Mouse (Mus musculus) heart, embryonic 16.5 days (tissue): ENCODE results near the gene Cd68. TPM values are rescaled to one million over a fixed set of nuclear protein-coding genes. Genes with fewer than 3 reads are reported as not detected.

Experiments used
- ATAC-seq: fragments of 200-750 bp; cut with Nextera tagmentation; replicated peaks from 2 replicates; pipeline ENCODE4 v1.8.0; 2017; ENCODE audit warnings: moderate number of reproducible peaks; ENCODE audit not compliant: insufficient read depth, low FRiP score; ENCODE audit errors: extremely low read depth
- H3K27ac ChIP-seq: fragments of 300-500 bp; sonication (generic); 2 replicates; pipeline ENCODE4 v1.5.1; 2014; ENCODE audit warnings: mild to moderate bottlenecking, low read length, control low read depth, moderate library complexity
- H3K27me3 ChIP-seq: fragments of 300-500 bp; sonication (generic); 2 replicates; pipeline ENCODE4 v1.6.1; 2014; ENCODE audit warnings: low read length, mixed read lengths; ENCODE audit not compliant: control insufficient read depth, insufficient read depth
- H3K36me3 ChIP-seq: fragments of 300-500 bp; sonication (generic); 2 replicates; pipeline ENCODE4 v1.6.1; 2014; ENCODE audit not compliant: control insufficient read depth, insufficient read depth
- H3K4me1 ChIP-seq: fragments of 300-500 bp; sonication (generic); 2 replicates; pipeline ENCODE4 v1.6.1; 2014; ENCODE audit warnings: low read length, mixed read lengths; ENCODE audit not compliant: control insufficient read depth, insufficient read depth
- H3K4me2 ChIP-seq: fragments of 300-500 bp; sonication (generic); 2 replicates; pipeline ENCODE4 v1.6.1; 2014; ENCODE audit warnings: low read depth, mild to moderate bottlenecking, control low read depth, low read length
- H3K4me3 ChIP-seq: fragments of 300-500 bp; sonication (generic); 2 replicates; pipeline ENCODE4 v1.5.1; 2014; ENCODE audit warnings: mild to moderate bottlenecking, control low read depth, low read length
- H3K9ac ChIP-seq: fragments of 300-500 bp; sonication (generic); 2 replicates; pipeline ENCODE4 v1.6.1; 2014; ENCODE audit warnings: low read length, control low read depth
- H3K9me3 ChIP-seq: fragments of 300-500 bp; sonication (generic); replicated peaks from 2 replicates; pipeline ENCODE4 v1.6.1; 2016; ENCODE audit warnings: low read length; ENCODE audit not compliant: control insufficient read depth
- WGBS: fragments of 180-500 bp; shearing (Covaris S2); extraction: QIAGEN DNeasy Blood & Tissue Kit; methylation state at CpG from one replicate; pipeline ENCODE4 v1.1.7; 2014; 5-methylcytosine and 5-hydroxymethylcytosine counted together
- polyA plus RNA-seq: library from polyadenylated mRNA; unstranded; fragments of >200 nt; fragmentation: Nextera tagmentation; extraction: Ambion mirVana; gene quantifications from 2 replicates; pipeline ENCODE4 v1.2.1, GENCODE M21; 2015

Gene Cd68
- polyA plus RNA-seq, 1 experiment from 2014 or later = 12.3 TPM

GRCm38 (mm10) chr11:69697396-69697795 lies 31.4 kb upstream of the Cd68 start:
- 88% methylated on average over 3 of the region's 3 CpGs for WGBS
- H3K36me3 ChIP-seq = no peaks in the 10 kb centered on the region

DNA sequence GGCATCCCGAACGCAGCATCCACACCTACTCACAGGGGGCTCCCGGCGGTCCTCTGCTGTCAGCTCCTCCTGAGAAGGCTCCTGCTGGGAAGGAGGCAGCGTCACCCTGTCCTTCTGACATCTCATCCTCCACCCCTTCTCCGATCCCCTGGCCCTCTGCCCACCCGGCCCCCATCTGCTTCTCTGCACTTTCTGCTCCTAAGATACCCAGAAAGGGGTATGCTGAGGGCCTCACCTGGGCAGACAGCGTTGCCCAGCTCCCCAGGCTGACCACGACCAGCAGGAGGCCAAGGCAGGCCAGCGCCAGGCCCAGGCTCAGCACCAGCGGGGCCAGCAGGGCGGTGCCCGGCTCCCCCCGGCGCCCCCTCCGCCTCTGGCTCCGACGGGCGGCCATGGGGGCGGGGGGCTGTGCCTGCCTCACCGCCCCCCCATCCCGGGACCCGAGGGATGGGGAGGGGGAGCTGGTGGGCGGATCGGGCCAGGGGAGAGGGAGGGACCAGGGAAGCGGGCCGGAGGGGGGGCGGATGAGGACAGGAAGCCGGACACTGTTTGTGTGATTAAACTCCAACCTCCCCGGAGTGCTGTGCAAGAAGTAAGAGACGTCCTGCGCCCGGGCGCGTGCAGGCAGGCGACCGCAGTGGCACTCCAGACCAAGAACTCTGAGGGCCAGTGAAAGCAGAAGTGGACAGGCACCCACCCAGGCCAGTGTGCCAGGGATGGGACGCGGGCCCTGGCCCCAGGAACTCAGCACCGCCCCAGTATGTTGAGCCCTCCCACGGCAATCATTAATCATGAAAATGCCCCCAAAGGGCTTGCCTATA lies 29.6 kb upstream of the Cd68 start, which contains the start of the genes Tnfsf12 and Tnfsfm13:
TSS of gene Tnfsf12 (minus strand) at position 489 of the 821 bp plus-strand sequence.
TSS of gene Tnfsfm13 (minus strand) at position 738 of the 821 bp plus-strand sequence.
- Histone ChIP-seq H3K27me3 (no peaks in the 10 kb centered on the region), H3K4me1 (peaks cover 13% of the 10 kb centered on the region), H3K4me3 (peak within 1 kb of the TSS; percentile 72), H3K9me3 (no peaks in the 10 kb centered on the region), H3K9ac (peak within 1 kb of the TSS; percentile 90), H3K36me3 (no peaks in the 10 kb centered on the region), H3K4me2 (peak within 1 kb of the TSS; percentile 93), H3K27ac (peak within 1 kb of the TSS; percentile 83)
- WGBS = 4% methylated on average over 41 of the region's 41 CpGs
- peak; percentile 79 for ATAC-seq

More at GRCm38 (mm10) chr11:69697396-69697795, 31.4 kb upstream of the Cd68 start:
- Histone ChIP-seq H3K27ac (no peak overlapping the region), H3K9ac (no peak overlapping the region), H3K4me2 (no peak overlapping the region), H3K27me3 (no peaks in the 10 kb centered on the region), H3K9me3 (no peaks in the 10 kb centered on the region), H3K4me3 (no peak overlapping the region), H3K4me1 (peaks cover 13% of the 10 kb centered on the region)
- no peak for ATAC-seq

DNA sequence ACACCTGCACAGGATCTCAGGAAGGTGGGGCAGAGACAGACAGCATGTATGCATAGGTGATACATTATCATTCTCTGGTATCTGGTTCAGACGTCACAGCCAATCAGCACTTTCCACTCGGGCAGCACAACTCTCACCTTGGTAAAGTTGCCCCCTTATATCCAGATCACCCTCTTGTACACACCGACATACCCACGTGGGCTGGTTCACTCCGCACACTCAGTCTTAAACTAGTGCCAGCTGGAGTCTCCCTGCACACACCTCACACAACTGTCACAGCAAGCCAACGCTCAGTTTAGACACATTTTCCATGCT lies 29.1 kb upstream of the Cd68 start:
- peak overlapping the region; percentile 83 for H3K27ac ChIP-seq
- H3K4me2 ChIP-seq = peak overlapping the region; percentile 93
- ATAC-seq = no peak
- no peaks in the 10 kb centered on the region for H3K9me3 ChIP-seq
- WGBS = 28% methylated on average over 6 of the region's 6 CpGs
- H3K27me3 ChIP-seq = no peaks in the 10 kb centered on the region
- H3K9ac ChIP-seq = peak overlapping the region; percentile 90
- peak overlapping the region; percentile 72 for H3K4me3 ChIP-seq
- H3K4me1 ChIP-seq = peaks cover 11% of the 10 kb centered on the region
- H3K36me3 ChIP-seq = no peaks in the 10 kb centered on the region

GRCm38 (mm10) chr11:69693421-69693965 lies 27.5 kb upstream of the Cd68 start:
- ATAC-seq = no peak
- Histone ChIP-seq H3K4me2 (no peak overlapping the region), H3K9me3 (no peaks in the 10 kb centered on the region), H3K27me3 (no peaks in the 10 kb centered on the region), H3K9ac (no peak overlapping the region), H3K27ac (no peak overlapping the region), H3K4me1 (peaks cover 11% of the 10 kb centered on the region), H3K36me3 (no peaks in the 10 kb centered on the region), H3K4me3 (no peak overlapping the region)
- WGBS = 46% methylated on average over 11 of the region's 11 CpGs

DNA sequence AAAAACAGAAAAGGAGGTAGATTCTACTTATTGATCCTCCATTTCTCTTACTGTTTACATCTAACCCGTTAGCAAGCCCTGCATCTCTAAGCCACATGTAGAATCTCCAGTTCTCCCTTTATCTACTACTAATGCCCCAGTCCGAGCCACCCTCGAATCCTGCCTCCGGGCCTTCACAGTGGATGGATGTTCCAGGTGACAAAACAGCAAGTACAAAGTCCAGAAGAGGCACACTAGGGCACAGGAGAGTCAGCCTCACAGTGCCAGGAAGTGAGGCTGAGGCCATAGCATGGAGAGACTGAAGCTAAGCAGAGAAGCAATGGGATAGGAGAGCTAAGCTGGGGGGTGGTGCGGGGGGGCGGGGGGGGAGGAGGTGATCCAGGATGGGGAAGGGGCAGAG lies 26.9 kb upstream of the Cd68 start:
- WGBS = 81% methylated on average over 6 of the region's 6 CpGs
- no peak overlapping the region for H3K27ac ChIP-seq
- no peaks in the 10 kb centered on the region for H3K27me3 ChIP-seq
- no peaks in the 10 kb centered on the region for H3K36me3 ChIP-seq
- no peak overlapping the region for H3K4me3 ChIP-seq
- H3K4me1 ChIP-seq = peaks cover 11% of the 10 kb centered on the region
- no peak overlapping the region for H3K9ac ChIP-seq
- ATAC-seq = no peak
- H3K9me3 ChIP-seq = no peaks in the 10 kb centered on the region
- H3K4me2 ChIP-seq = no peak overlapping the region

DNA sequence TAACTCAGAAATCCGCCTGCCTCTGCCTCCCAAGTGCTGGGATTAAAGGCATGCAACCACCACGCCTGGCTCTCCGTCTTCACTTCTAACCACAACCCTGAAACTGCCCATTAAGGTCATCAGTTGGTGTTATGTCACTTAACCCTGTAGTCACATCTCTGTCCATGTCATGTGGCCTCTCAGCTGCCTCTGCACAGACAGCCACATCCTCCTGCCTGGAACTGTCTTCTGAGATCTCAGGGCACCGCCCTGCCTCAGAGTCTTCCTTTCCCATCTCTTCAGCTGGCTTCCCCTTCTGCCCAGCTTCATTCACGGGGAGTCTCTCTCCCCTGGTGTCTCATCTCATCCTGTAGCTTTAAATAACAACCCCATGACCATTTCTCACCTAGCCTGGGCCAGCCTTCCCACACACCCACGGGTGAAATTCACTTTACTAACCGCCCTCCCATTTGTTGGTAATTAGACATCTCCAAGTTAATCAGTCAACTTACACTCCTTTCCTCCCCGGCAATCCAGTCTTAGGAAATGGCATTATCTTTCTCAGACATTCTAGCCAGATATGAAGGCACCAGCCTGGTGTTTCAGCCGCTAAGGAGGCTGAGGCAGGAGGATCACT lies 26.4 kb upstream of the Cd68 start:
- no peak overlapping the region for H3K9ac ChIP-seq
- no peaks in the 10 kb centered on the region for H3K27me3 ChIP-seq
- no peaks in the 10 kb centered on the region for H3K9me3 ChIP-seq
- H3K4me1 ChIP-seq = peaks cover 11% of the 10 kb centered on the region
- H3K36me3 ChIP-seq = no peaks in the 10 kb centered on the region
- H3K27ac ChIP-seq = no peak overlapping the region
- 65% methylated on average over 9 of the region's 9 CpGs for WGBS
- no peak for ATAC-seq
- no peak overlapping the region for H3K4me2 ChIP-seq
- H3K4me3 ChIP-seq = no peak overlapping the region

- Histone ChIP-seq H3K9ac (no peak overlapping the region), H3K27ac (no peak overlapping the region), H3K4me2 (no peak overlapping the region), H3K27me3 (no peaks in the 10 kb centered on the region), H3K4me1 (peaks cover 14% of the 10 kb centered on the region), H3K4me3 (no peak overlapping the region), H3K9me3 (no peaks in the 10 kb centered on the region), H3K36me3 (no peaks in the 10 kb centered on the region)
- ATAC-seq = no peak
- WGBS = 95% methylated on average over 1 of the region's 1 CpGs
Measured at GRCm38 (mm10) chr11:69689891-69690290, 23.9 kb upstream of the Cd68 start.

- H3K9ac ChIP-seq = no peak overlapping the region
- WGBS = 53% methylated on average over 5 of the region's 5 CpGs
- H3K27me3 ChIP-seq = no peaks in the 10 kb centered on the region
- peaks cover 19% of the 10 kb centered on the region for H3K4me1 ChIP-seq
- no peaks in the 10 kb centered on the region for H3K36me3 ChIP-seq
- H3K27ac ChIP-seq = no peak overlapping the region
- H3K4me3 ChIP-seq = no peak overlapping the region
- H3K4me2 ChIP-seq = no peak overlapping the region
- ATAC-seq = no peak
- H3K9me3 ChIP-seq = no peaks in the 10 kb centered on the region
Measured at GRCm38 (mm10) chr11:69687061-69687460, 21.1 kb upstream of the Cd68 start.

- Histone ChIP-seq H3K9ac (peak overlapping the region; percentile 4; the same call in 1 of the 2 replicates), H3K9me3 (no peaks in the 10 kb centered on the region), H3K4me3 (no peak overlapping the region), H3K36me3 (no peaks in the 10 kb centered on the region), H3K27ac (peak overlapping the region; percentile 86), H3K4me2 (peak overlapping the region; percentile 18; the same call in 1 of the 2 replicates), H3K4me1 (peaks cover 19% of the 10 kb centered on the region), H3K27me3 (no peaks in the 10 kb centered on the region)
- ATAC-seq = no peak
- 20% methylated on average over 4 of the region's 4 CpGs for WGBS
Measured at GRCm38 (mm10) chr11:69686377-69686776, 20.4 kb upstream of the Cd68 start.
